In the genomic region with DNA sequence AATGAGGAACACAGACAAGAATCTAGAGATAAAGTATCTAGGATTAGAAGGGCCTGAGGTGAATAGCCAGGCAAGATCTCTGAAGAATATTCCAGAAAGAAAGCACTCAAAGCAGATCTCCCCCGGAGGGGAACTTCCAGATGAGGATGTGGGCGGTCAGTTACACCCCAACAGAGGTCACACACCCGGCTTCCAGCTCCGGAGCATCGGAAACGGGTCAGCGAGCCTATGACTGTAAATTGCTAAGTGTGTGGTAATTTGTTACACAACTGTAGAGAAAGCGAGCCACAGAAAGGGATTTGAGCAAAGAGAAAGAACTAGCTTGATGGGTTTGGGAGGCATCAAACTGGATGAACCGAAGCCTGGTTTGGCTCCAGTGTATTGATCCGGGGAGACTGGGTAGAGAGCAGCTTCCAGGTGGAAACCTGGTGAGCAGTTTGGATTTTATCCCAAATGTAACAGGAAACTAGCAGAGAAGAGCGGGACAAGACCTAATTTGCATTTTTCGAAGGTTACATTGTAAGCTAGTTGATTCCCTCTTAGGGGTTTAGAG, we compare ENCODE assay signal across 17 mouse cellular contexts. TPM values are rescaled to one million over a fixed set of nuclear protein-coding genes. Genes with fewer than 3 reads are reported as not detected.
DNase-seq lines count a peak whose midpoint lies in the region; ATAC-seq and TF ChIP-seq lines count a peak whose summit lies in the region.
"Had no signal": no experiment of that assay in that cellular context is flagged by ENCODE, and none has a peak within 500 bp of the region (broad histone marks: within the 10 kb centered on the region; RNA-seq: fewer than 3 reads in every experiment).

No protein-coding gene starts in this region.

- TF ChIP-seq EP300 in heart, postnatal 0 days (IDR thresholded peaks at IDR 0.05; ENCODE audit: low read depth) = no peak

- intact Hi-C loops in left cerebral cortex, adult 2 months (cut with DNase I) = no loop called here

- WGBS in heart, postnatal 0 days = 62% methylated on average over 12 of the region's 12 CpGs
- 80% methylated on average over 12 of the region's 12 CpGs for WGBS in heart, embryonic 11.5 days (ENCODE audit: insufficient replicate concordance)
- 89% methylated on average over 12 of the region's 12 CpGs for WGBS in limb, embryonic 10.5 days

- no peaks in the 10 kb centered on the region for H3K4me1 ChIP-seq in heart, postnatal 0 days (ENCODE audit: control insufficient read depth, insufficient read depth)
- no peaks in the 10 kb centered on the region for H3K4me1 ChIP-seq in heart, embryonic 11.5 days (ENCODE audit: control insufficient read depth, insufficient read depth, low read length)
- no peaks in the 10 kb centered on the region for H3K4me1 ChIP-seq in brown adipose tissue, adult 24 weeks (ENCODE audit: control insufficient read depth, insufficient read depth, insufficient read length, low read length)
- no peaks in the 10 kb centered on the region; the same call in 1 of the 2 replicates for H3K4me1 ChIP-seq in limb, embryonic 10.5 days
- H3K4me1 ChIP-seq: intestine, embryonic 15.5 days; midbrain, embryonic 12.5 days had no signal

- ATAC-seq in heart, postnatal 0 days (ENCODE audit: insufficient read depth, low read depth) = no peak
- ATAC-seq in heart, embryonic 11.5 days (replicated peaks; ENCODE audit: insufficient number of reproducible peaks, low FRiP score, low TSS enrichment) = no peak
- ATAC-seq: intestine, embryonic 15.5 days had no signal

- DNase-seq in heart, postnatal 0 days (ENCODE audit: low spot score) = no peak
- peak; percentile 66 for DNase-seq in lung, postnatal 36 days
- DNase-seq in lung, postnatal 25 days (ENCODE audit: low spot score) = no peak
- peak; percentile 76 to 77 for DNase-seq in monocyte, adult 2 months (ENCODE audit: low read depth in 1 of 2, low spot score in 2 of 2)
- DNase-seq in limb, embryonic 10.5 days (ENCODE audit: low spot score) = no peak
- DNase-seq in left cerebral cortex, adult 2 months (ENCODE audit: extremely low spot score in 1 of 2, low spot score in 2 of 2) = no peak
- DNase-seq: adrenal gland, postnatal 25 days; cerebellum, adult 11 months; spleen, adult 18-20 months had no signal

- H3K9ac ChIP-seq in heart, postnatal 0 days (replicated peaks; ENCODE audit: low read depth, low read length) = no peak overlapping the region
- H3K9ac ChIP-seq in heart, embryonic 11.5 days (ENCODE audit: low read depth, low read length) = no peak overlapping the region
- H3K9ac ChIP-seq: intestine, embryonic 15.5 days; limb, embryonic 15.5 days; midbrain, embryonic 12.5 days had no signal

- no peak overlapping the region for H3K4me2 ChIP-seq in heart, postnatal 0 days (ENCODE audit: low read depth, low read length)
- no peak overlapping the region for H3K4me2 ChIP-seq in heart, embryonic 11.5 days
- H3K4me2 ChIP-seq: intestine, embryonic 15.5 days; limb, embryonic 15.5 days; midbrain, embryonic 12.5 days had no signal

- H3K27me3 ChIP-seq in heart, postnatal 0 days (ENCODE audit: control insufficient read depth, insufficient read depth, low read length) = no peaks in the 10 kb centered on the region
- no peaks in the 10 kb centered on the region for H3K27me3 ChIP-seq in heart, embryonic 11.5 days (ENCODE audit: control insufficient read depth, insufficient read depth, low read length)
- H3K27me3 ChIP-seq in limb, embryonic 10.5 days (ENCODE audit: low read depth, poor library complexity, severe bottlenecking) = no peaks in the 10 kb centered on the region
- H3K27me3 ChIP-seq: intestine, embryonic 15.5 days; limb, embryonic 15.5 days; midbrain, embryonic 12.5 days had no signal

- peak overlapping the region; percentile 43; the same call in 1 of the 2 replicates for H3K27ac ChIP-seq in heart, postnatal 0 days (ENCODE audit: low read depth)
- no peak overlapping the region for H3K27ac ChIP-seq in heart, embryonic 11.5 days (ENCODE audit: low read depth, low read length)
- peak overlapping the region; percentile 60 for H3K27ac ChIP-seq in brown adipose tissue, adult 24 weeks (replicated peaks; ENCODE audit: low read depth, low read length)
- H3K27ac ChIP-seq in limb, embryonic 10.5 days = no peak overlapping the region
- H3K27ac ChIP-seq in left cerebral cortex, adult 2 months = no peak overlapping the region
- H3K27ac ChIP-seq: intestine, embryonic 15.5 days; limb, embryonic 15.5 days; midbrain, embryonic 12.5 days had no signal

- no peaks in the 10 kb centered on the region for H3K9me3 ChIP-seq in heart, postnatal 0 days (replicated peaks; ENCODE audit: control insufficient read depth, low read length)
- H3K9me3 ChIP-seq in heart, embryonic 11.5 days (replicated peaks; ENCODE audit: control insufficient read depth, low read length) = no peaks in the 10 kb centered on the region
- H3K9me3 ChIP-seq in limb, embryonic 10.5 days (replicated peaks) = no peaks in the 10 kb centered on the region
- H3K9me3 ChIP-seq: intestine, embryonic 15.5 days; limb, embryonic 15.5 days; midbrain, embryonic 12.5 days had no signal

- TF ChIP-seq CTCF in heart, postnatal 0 days (IDR thresholded peaks at IDR 0.05; ENCODE audit: low read depth) = no peak
- TF ChIP-seq CTCF in left cerebral cortex, adult 2 months (IDR thresholded peaks at IDR 0.05) = no peak

- no peaks in the 10 kb centered on the region for H3K36me3 ChIP-seq in heart, postnatal 0 days (replicated peaks; ENCODE audit: control insufficient read depth, insufficient read depth, low read length)
- no peaks in the 10 kb centered on the region for H3K36me3 ChIP-seq in heart, embryonic 11.5 days (ENCODE audit: control insufficient read depth, insufficient read depth, low read length)
- H3K36me3 ChIP-seq in limb, embryonic 10.5 days = no peaks in the 10 kb centered on the region
- H3K36me3 ChIP-seq: intestine, embryonic 15.5 days; limb, embryonic 15.5 days; midbrain, embryonic 12.5 days had no signal

- H3K4me3 ChIP-seq in heart, postnatal 0 days (ENCODE audit: low read depth, low read length) = no peak overlapping the region
- no peak overlapping the region for H3K4me3 ChIP-seq in heart, embryonic 11.5 days (ENCODE audit: low read depth, low read length)
- 0 out of 2 replicates have a peak overlapping the region, but pooled peaks have one; percentile 8 for H3K4me3 ChIP-seq in brown adipose tissue, adult 24 weeks (ENCODE audit: insufficient read depth, low read depth, low read length)
- H3K4me3 ChIP-seq in limb, embryonic 10.5 days = no peak overlapping the region
- no peak overlapping the region for H3K4me3 ChIP-seq in left cerebral cortex, adult 2 months
- H3K4me3 ChIP-seq: erythroblast, embryonic 14.5 days; intestine, embryonic 15.5 days; limb, embryonic 15.5 days; midbrain, embryonic 12.5 days had no signal

RNA-seq across cellular contexts. Expression of a gene that starts 6.0 kb away (rescaled TPM):
- total RNA-seq in heart, postnatal 0 days (2014; rRNA removed; ENCODE audit: low replicate concordance) = 66.6 and 68.8 TPM in 2 replicates
- polyA plus RNA-seq in heart, postnatal 0 days (2015; fragmentation: Nextera tagmentation; extraction: Ambion mirVana) = 19.3 and 19.9 TPM in 2 replicates
- 11.7 and 14.4 TPM in 2 replicates for polyA plus RNA-seq in heart, embryonic 11.5 days (2014; fragmentation: Nextera tagmentation; extraction: Ambion mirVana)
- polyA plus RNA-seq in brown adipose tissue, adult 24 weeks (2012; ENCODE audit: insufficient read depth, insufficient read length, missing spikeins) = 10.6 and 12.2 TPM in 2 replicates
- polyA plus RNA-seq in limb, embryonic 10.5 days (2016; fragmentation: Nextera tagmentation; extraction: Ambion mirVana) = 36.8 and 45.3 TPM in 2 replicates
- total RNA-seq in left cerebral cortex, adult 2 months (2021) = 10 to 100 TPM; 22.8 to 25.7 TPM

RNA-seq across cellular contexts. Expression of a gene that starts 15.9 kb away (rescaled TPM):
- 13.8 and 29.0 TPM in 2 replicates for total RNA-seq in heart, postnatal 0 days (2014; rRNA removed; ENCODE audit: low replicate concordance)
- 14.5 and 15.4 TPM in 2 replicates for polyA plus RNA-seq in heart, postnatal 0 days (2015; fragmentation: Nextera tagmentation; extraction: Ambion mirVana)
- polyA plus RNA-seq in heart, embryonic 11.5 days (2014; fragmentation: Nextera tagmentation; extraction: Ambion mirVana) = 15.8 and 19.2 TPM in 2 replicates
- polyA plus RNA-seq in brown adipose tissue, adult 24 weeks (2012; ENCODE audit: insufficient read depth, insufficient read length, missing spikeins) = 11.4 and 18.4 TPM in 2 replicates
- polyA plus RNA-seq in limb, embryonic 10.5 days (2016; fragmentation: Nextera tagmentation; extraction: Ambion mirVana) = 16.0 and 18.5 TPM in 2 replicates
- 10 to 100 TPM; 40.7 to 43.5 TPM for total RNA-seq in left cerebral cortex, adult 2 months (2021)

RNA-seq across cellular contexts. Expression of a gene that starts 34.4 kb away (rescaled TPM):
- total RNA-seq in heart, postnatal 0 days (2014; rRNA removed; ENCODE audit: low replicate concordance) = not detected in 2 replicates
- not detected in 2 replicates for polyA plus RNA-seq in heart, postnatal 0 days (2015; fragmentation: Nextera tagmentation; extraction: Ambion mirVana)
- 1.0 and 1.2 TPM in 2 replicates for polyA plus RNA-seq in heart, embryonic 11.5 days (2014; fragmentation: Nextera tagmentation; extraction: Ambion mirVana)
- polyA plus RNA-seq in brown adipose tissue, adult 24 weeks (2012; ENCODE audit: insufficient read depth, insufficient read length, missing spikeins) = not detected in 2 replicates
- polyA plus RNA-seq in limb, embryonic 10.5 days (2016; fragmentation: Nextera tagmentation; extraction: Ambion mirVana) = not detected in 2 replicates
- not detected for total RNA-seq in left cerebral cortex, adult 2 months (2021)
- total RNA-seq: adrenal gland, postnatal 25 days; hematopoietic stem cell, adult 5-6 weeks; left cerebral cortex, adult 8-10 months had no signal
- polyA plus RNA-seq: erythroblast, embryonic 14.5 days; limb, embryonic 15.5 days; midbrain, embryonic 12.5 days had no signal

RNA-seq across cellular contexts. Expression of a gene that starts 58.8 kb away (rescaled TPM):
- total RNA-seq in heart, postnatal 0 days (2014; rRNA removed; ENCODE audit: low replicate concordance) = 2,397 and 2,522 TPM in 2 replicates
- polyA plus RNA-seq in heart, postnatal 0 days (2015; fragmentation: Nextera tagmentation; extraction: Ambion mirVana) = 877 and 933 TPM in 2 replicates
- polyA plus RNA-seq in heart, embryonic 11.5 days (2014; fragmentation: Nextera tagmentation; extraction: Ambion mirVana) = 1,182 and 1,275 TPM in 2 replicates
- polyA plus RNA-seq in brown adipose tissue, adult 24 weeks (2012; ENCODE audit: insufficient read depth, insufficient read length, missing spikeins) = 575 and 685 TPM in 2 replicates
- 1,442 and 1,757 TPM in 2 replicates for polyA plus RNA-seq in limb, embryonic 10.5 days (2016; fragmentation: Nextera tagmentation; extraction: Ambion mirVana)
- total RNA-seq in left cerebral cortex, adult 2 months (2021) = 100 to 1,000 TPM; 183 to 187 TPM

Comparison
In these comparisons a context has a peak if more than half of its experiments do, and no peak if none do; other contexts are left out.
1. DNase-seq: peak in lung, postnatal 36 days (single experiment) and monocyte, adult 2 months (2 of 2); none in heart, postnatal 0 days (single experiment), lung, postnatal 25 days (single experiment), limb, embryonic 10.5 days (single experiment) and left cerebral cortex, adult 2 months (0 of 2).
2. H3K27ac ChIP-seq: peak in heart, postnatal 0 days (single experiment) and brown adipose tissue, adult 24 weeks (single experiment); none in heart, embryonic 11.5 days (single experiment), limb, embryonic 10.5 days (single experiment) and left cerebral cortex, adult 2 months (single experiment).